Mouse (Mus musculus) yolk sac, embryonic 10.5 days (tissue): ENCODE data around the gene Sapcd1.
"Not testable (repeated sequence)": the region's sequence is repeated elsewhere in the genome, so short reads cannot be mapped to it uniquely, and the experiment has no call there.

Experiments
- DNase-seq: peaks from one replicate; pipeline ENCODE4 v3.0.0-alpha.2; 2017; ENCODE audit warnings: low spot score

Gene Sapcd1

DNA sequence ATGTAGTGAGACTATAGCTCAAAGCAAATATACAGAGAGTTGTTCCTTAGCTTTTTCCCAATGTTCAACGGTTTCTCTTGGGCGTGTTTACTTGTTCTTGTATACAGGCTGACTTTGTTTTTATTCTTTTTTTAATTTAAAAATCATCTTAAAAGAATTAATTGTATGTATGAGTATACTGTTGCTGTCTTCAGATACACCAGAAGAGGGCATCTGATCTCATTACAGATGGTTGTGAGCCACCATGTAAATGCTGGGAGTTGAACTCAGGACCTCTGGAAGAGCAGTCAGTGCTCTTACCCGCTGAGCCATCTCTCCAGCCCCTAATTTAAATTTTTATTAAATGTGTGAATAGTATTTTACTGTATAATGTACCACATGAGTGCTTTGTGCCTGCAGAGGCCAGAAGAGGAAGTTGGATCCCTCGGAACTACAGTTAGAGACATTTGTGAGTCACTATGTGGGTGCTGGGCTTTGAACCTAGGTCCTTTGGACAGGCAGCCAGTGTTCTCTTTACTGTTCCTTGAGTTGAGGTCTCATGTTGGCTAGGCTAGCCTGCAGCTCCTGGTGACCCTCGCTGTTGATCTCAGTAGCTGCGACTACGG lies 20.3 kb downstream of the Sapcd1 start:
- no peak for DNase-seq

- DNase-seq = not testable (repeated sequence)
Measured at GRCm38 (mm10) chr17:35005902-35006301, 21.9 kb downstream of the Sapcd1 start.

- DNase-seq = no peak
Measured at GRCm38 (mm10) chr17:35005158-35005557, 22.7 kb downstream of the Sapcd1 start.

GRCm38 (mm10) chr17:35004075-35004717 lies 23.6 kb downstream of the Sapcd1 start:
- no peak for DNase-seq

GRCm38 (mm10) chr17:35003022-35003838 lies 24.6 kb downstream of the Sapcd1 start:
- DNase-seq = no peak

- no peak for DNase-seq
Measured at GRCm38 (mm10) chr17:35002153-35002865, 25.5 kb downstream of the Sapcd1 start.

- DNase-seq = no peak
Measured at GRCm38 (mm10) chr17:35001452-35002152, 26.2 kb downstream of the Sapcd1 start.

DNA sequence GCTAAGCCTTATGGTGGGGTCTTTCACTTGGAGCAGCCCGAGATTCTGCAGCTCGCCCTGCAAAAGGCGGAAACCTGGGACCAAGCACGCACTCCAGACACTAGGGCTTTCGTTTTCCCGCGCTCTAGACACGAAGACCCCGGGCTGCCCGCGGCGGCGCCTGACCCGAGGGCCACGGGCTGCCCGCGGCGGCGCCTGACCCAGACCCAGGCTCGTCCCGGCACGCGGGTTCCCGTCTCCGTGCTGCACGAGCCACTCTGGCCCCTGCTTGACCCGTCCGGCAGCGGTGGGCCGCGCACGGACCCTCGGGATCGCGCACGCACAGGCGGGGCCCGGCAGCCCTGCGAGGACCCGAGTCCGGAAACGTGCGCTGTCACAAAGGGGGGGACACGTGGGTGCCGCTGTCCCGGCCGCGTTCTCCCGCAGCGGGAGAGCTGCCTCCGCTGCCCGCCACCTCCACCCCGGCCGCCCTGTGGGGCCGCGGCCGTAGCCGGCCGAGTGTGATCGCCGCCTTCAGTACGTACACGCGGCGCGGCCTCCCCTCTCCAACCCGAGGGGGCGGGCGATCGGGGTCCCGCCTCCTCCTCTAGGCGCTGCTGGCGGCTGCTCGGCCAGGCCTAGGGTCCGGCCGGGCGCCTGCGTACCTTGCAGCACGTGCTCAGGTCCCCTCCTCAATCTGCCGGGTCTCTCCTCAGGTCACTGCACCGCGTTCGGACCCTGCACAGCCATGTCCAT lies 26.9 kb downstream of the Sapcd1 start, which contains the start of gene Vars:
Vars (plus strand) TSS at position 271 of the 735 bp plus-strand sequence.
- peak; percentile 97 for DNase-seq

DNA sequence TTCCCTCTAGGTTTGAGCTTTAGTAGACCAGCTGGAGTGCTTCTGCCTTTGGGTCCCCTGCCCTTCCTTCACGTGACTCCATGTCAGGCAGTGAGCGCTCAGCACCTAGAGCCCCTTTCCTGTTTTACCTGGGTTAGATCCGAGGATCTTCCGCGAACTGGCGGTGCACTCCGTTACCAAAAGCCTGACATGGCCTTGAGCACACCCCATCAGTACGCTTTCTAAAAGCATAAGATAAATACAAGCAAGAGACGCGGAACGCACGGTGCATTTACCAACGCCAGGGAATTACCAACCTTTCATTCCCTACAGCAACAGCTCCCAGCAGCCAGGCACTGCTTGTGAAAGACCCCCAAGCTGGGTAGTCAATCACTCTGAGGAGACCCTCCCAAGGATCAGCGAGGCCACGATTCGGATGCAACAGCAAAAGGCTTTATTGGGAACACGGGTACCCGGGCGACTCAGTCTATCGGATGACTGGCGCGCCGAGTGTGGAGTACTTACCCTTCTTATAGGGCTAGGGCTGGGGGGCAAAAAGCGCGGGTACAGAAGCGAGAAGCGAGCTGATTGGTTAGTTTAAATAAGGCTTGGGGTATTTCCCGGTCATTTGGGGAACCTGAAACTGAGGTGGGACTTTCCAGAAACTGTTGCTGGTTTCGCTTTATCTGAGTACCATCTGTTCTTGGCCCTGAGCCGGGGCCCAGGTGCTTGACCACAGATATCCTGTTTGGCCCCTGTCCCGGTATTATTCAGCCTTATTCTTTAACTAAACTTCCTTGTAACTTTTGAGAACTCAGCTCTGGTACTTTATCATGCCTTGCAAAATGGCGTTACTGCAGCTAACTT lies 27.7 kb downstream of the Sapcd1 start:
- DNase-seq = peak; percentile 39

DNA sequence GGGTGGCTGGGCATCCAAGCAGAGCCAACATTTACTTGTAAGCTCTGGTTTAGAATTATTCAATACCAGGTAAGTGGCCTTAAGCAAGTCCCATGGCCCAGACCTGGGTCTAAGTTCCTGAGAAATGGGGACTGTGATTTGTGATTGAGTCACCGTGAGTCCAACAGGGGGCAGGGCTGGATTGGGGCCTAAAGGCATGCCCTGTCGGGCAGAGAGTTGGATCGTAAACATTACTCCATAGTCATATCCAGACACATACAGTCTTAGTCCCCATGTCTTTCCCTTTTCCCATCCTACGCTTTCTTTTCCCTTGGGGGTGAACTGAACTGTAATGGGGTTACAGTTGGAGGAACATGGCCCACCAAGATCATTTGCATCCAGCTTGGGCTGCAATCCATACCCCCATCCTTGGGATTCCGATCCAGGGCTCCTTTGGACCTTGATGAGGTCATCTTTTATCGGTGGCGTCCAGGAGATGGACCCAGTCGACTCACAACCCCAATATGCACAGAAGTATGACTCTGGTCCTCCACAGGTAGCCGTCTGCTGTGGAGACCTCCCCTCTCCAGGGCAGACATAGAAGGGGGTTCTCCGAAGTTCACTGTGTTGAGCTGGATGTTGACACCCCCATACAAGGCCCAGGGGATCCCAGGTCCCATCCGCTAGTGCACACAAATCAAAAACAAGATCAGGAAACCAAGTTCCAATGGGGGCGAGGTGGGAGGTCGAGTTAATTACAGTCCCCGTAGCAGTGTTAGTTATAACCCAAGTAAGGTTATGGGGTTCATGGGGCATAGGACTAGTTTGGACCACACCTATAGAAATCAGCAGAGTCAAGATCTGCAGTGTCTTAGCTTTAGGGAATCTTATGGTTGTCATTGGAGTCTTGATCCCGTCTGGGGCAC lies 29.0 kb downstream of the Sapcd1 start:
- DNase-seq = no peak

DNA sequence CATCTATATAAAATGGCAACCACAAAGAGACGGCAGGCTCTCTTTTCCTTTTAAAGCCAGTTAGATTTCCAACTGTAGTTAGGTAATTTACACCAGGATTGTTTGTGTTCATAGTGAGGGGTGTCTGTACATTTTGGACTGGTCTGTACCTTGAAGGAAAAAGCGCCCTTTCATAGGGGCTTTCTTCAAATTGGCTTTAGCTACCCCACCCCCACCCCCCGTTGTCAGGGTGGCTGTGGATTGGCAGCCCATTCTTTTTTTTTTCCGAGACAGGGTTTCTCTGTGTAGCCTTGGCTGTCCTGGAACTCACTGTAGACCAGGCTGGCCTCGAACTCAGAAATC lies 30.7 kb downstream of the Sapcd1 start:
- DNase-seq = no peak

DNA sequence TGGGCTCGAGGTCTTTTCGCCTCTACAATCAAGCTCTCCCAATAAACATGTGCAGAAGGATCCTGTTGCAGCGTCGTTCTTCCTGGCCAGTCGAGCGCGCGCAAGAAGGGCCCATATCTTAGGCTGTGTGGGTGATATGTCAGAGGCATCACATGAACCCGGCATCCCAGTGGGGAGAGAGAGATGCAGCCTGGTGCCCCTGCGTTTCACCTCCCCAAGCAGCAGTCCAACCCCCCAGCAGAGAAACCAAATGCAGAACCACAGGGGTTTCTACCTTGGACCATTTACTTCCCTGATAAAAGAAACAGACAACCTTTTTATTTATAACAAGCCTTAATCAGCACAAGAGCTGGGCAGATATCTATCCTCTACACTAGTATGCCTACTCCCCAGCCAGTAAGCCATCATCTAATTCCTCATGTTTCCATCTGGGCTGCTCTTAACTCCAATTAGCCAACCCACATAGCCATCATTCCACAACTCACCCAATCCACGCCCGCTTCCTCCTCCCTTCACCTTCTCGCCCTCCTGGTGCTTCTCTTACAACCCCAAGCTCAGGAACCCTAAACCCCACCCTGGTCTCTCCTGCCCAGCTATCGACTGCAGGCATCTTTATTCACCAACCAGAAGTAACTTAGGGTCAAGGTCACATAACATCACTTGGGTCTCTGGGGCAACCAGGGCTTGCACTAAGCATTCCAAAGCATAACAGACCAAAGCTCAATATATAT lies 31.2 kb downstream of the Sapcd1 start:
- no peak for DNase-seq

DNA sequence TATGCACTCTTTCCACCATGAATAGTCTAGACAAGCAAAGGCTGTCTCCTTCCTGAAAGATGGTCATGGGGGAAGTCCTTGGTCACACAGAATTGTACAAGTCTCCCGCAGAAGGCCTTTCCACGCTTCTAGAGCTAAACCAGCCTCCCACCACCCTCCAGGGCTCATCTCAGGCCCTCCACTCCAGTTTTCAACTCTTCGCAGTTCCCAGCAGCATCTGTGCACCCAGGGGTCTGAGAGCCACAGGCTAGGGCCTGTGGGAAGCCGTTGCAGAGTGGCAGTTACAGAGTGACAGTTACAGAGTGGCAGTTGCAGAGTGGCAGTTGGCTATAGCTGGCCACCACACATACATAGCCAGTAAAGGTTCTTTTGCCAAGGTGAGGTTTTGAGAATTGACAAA lies 31.9 kb downstream of the Sapcd1 start:
- DNase-seq = not testable (repeated sequence)

DNA sequence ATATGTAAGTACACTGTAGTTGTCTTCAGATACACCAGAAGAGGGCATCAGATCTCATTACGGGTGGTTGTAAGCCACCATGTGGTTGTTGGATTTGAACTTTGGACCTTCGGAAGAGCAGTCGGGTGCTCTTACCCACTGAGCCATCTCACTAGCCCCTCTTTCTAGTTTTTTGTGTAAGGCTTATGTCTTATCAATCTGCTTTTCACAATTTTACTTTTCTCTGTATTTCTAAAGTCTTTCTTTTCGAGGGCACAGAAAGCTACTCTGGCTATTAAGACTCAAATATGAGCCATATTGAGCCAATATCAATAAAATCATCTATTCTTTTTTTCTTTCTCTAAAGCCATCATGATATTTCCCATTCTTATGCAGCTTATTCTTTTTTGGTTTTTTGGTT lies 32.6 kb downstream of the Sapcd1 start:
- DNase-seq = not testable (repeated sequence)

DNA sequence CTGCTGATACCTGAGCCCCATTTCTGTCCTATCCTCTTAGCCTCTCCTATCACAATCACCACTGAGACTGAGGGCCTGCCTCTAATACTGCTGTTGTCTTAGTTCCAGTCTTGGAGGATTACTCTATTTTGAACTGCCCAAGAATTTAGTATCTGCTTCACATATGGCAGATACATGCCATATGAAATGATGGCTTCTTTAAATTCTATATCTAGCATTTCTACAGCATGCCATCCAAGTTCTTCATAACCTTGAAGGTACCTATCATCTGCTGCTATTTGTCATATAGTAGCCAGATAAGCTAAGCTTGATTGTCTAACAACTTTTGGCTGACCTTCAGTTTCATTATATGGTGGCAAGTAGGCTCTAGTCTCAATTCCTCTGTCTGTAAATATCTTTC lies 33.1 kb downstream of the Sapcd1 start:
- DNase-seq = no peak

- no peak for DNase-seq
Measured at GRCm38 (mm10) chr17:34984218-34984617, 43.6 kb downstream of the Sapcd1 start.

DNA sequence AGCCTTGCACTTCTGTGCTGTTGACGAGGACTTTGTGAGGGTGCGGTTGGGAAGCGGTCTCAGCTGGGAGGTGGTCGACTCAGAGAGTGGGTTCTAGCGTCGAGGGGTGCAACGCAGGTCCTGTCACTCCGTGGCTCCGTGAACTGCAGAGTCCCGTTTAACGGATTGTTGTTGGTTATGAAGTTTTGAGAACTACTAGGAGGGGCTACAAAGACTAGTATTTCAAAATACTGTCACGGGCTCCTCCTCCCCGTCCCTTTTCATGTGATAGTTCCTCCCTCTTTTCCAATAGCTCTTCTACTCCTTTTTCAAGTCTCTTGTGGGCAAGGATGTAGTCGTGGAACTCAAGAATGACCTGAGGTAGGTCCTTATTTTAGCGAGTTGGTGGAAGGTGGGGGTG lies 45.5 kb downstream of the Sapcd1 start:
- no peak for DNase-seq

DNA sequence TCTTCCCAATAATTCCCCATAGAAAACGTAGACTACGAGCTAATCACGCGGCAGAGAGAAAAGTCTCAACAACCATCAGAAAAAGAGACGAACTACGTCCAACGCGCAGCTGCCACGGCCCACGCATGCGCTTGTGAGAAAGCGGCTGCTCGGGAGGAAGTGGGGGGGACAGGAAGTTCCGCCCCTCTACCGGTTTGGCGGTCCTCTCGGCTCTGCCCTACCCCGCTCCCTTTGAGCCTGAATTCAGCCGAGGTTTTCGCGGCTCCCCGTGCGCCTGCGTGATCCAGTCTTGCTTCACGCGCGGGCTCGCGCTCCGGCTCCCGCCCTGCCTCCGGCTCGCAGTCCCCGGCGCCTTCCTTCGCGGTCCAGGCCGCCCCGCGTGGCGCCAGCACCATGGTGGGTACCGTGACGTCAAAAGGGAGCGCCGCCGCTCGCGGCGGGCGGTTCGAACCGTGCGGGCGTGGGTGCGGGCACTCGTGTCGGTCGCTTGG lies 46.1 kb downstream of the Sapcd1 start, which contains the start of gene Lsm2:
Lsm2 (plus strand) TSS at position 173 of the 491 bp plus-strand sequence.
- peak; percentile 94 for DNase-seq
